Mouse (Mus musculus) mature B cell (primary cell): ENCODE measurements around the gene Begain.

Source experiments
- in situ Hi-C: fragments of 300-500 bp; cut with MboI; formaldehyde crosslinking; loops from 2 replicates; pipeline ENCODE4 v1.14.3; 2019

The Begain gene

GRCm38 (mm10) chr12:109053020-109053806, 14.8 kb downstream of the Begain start:
- in situ Hi-C loops = no loop called here

- in situ Hi-C loops = no loop called here
Observed at GRCm38 (mm10) chr12:109049949-109050348, 18.1 kb downstream of the Begain start.

GRCm38 (mm10) chr12:109045581-109045980, 22.4 kb downstream of the Begain start:
- in situ Hi-C loops = no loop called here

- in situ Hi-C loops = no loop called here
Observed at GRCm38 (mm10) chr12:109044497-109044896, 23.5 kb downstream of the Begain start.

GRCm38 (mm10) chr12:109039311-109039710, 28.7 kb downstream of the Begain start:
- in situ Hi-C loops = no loop called here

- in situ Hi-C loops = no loop called here
Observed at GRCm38 (mm10) chr12:109038179-109038819, 29.7 kb downstream of the Begain start.

- in situ Hi-C loops = no loop called here
Observed at GRCm38 (mm10) chr12:109037026-109037425, 31.0 kb downstream of the Begain start.

- in situ Hi-C loops = no loop called here
Observed at GRCm38 (mm10) chr12:109023780-109024179, 44.2 kb downstream of the Begain start.

GRCm38 (mm10) chr12:109022966-109023365, 45.1 kb downstream of the Begain start:
- in situ Hi-C loops = no loop called here

GRCm38 (mm10) chr12:109022181-109022691, 45.8 kb downstream of the Begain start:
- in situ Hi-C loops = no loop called here

GRCm38 (mm10) chr12:109010070-109010649, 57.9 kb downstream of the Begain start:
- in situ Hi-C loops = no loop called here

GRCm38 (mm10) chr12:109002978-109003377, 65.0 kb downstream of the Begain start:
- in situ Hi-C loops = no loop called here

GRCm38 (mm10) chr12:108997249-108997648, 70.8 kb downstream of the Begain start:
- in situ Hi-C loops = no loop called here

GRCm38 (mm10) chr12:108995976-108996636, 71.9 kb downstream of the Begain start:
- in situ Hi-C loops = no loop called here

GRCm38 (mm10) chr12:108994436-108995031, 73.5 kb downstream of the Begain start:
- in situ Hi-C loops = no loop called here

GRCm38 (mm10) chr12:108993046-108993445, 75.0 kb downstream of the Begain start:
- in situ Hi-C loops = no loop called here

GRCm38 (mm10) chr12:108990425-108990824, 77.6 kb downstream of the Begain start:
- in situ Hi-C loops = no loop called here

GRCm38 (mm10) chr12:108987448-108987847, 80.6 kb downstream of the Begain start:
- in situ Hi-C loops = no loop called here

- in situ Hi-C loops = no loop called here
Observed at GRCm38 (mm10) chr12:108985025-108985424, 83.0 kb downstream of the Begain start.

- in situ Hi-C loops = no loop called here
Observed at GRCm38 (mm10) chr12:108984471-108984870, 83.5 kb downstream of the Begain start.

GRCm38 (mm10) chr12:108983496-108983895, 84.5 kb downstream of the Begain start:
- in situ Hi-C loops = no loop called here

- in situ Hi-C loops = no loop called here
Observed at GRCm38 (mm10) chr12:108982684-108982960, 85.4 kb downstream of the Begain start.
